Mouse (Mus musculus) thymus, adult 2 months (tissue): ENCODE results near the gene Olfml2a.

ENCODE experiments used
- CTCF ChIP-seq: fragments of 200-500 bp; IDR thresholded peaks from 2 replicates; pipeline ENCODE4 v1.5.1; 2012; ENCODE audit warnings: mild to moderate bottlenecking, control low read depth, low read length, moderate library complexity, borderline replicate concordance; ENCODE audit not compliant: control insufficient read depth, poor library complexity, insufficient read depth; ENCODE audit errors: extremely low read depth
- POLR2A ChIP-seq: fragments of 200-500 bp; IDR thresholded peaks from 2 replicates; pipeline ENCODE4 v1.6.1; 2012; ENCODE audit warnings: mild to moderate bottlenecking, low read length, control low read depth, moderate library complexity; ENCODE audit not compliant: control insufficient read depth, poor library complexity, insufficient read depth; ENCODE audit errors: extremely low read depth

GRCm38 (mm10) chr2:38999910-39000586 lies 68.3 kb downstream of the Olfml2a start:
- TF ChIP-seq CTCF: no peak
- no peak for TF ChIP-seq POLR2A
